Mouse (Mus musculus) liver, postnatal 0 days (tissue): ENCODE results near the gene Rnf181.

Experiments used
- CTCF ChIP-seq: sonication (generic); IDR thresholded peaks from 2 replicates; pipeline ENCODE4 v1.5.1; 2016; ENCODE audit warnings: antibody characterized with exemption, low read depth
- EP300 ChIP-seq: IDR thresholded peaks from 2 replicates; pipeline ENCODE4 v1.6.1; 2016; ENCODE audit warnings: antibody characterized with exemption, low read depth, mild to moderate bottlenecking

GRCm38 (mm10) chr6:72371571-72371970 is 4.8 kb upstream of the Rnf181 start:
- TF ChIP-seq CTCF: no peak
- no peak for TF ChIP-seq EP300
